Mouse (Mus musculus): ENCODE measurements around the gene 5830473C10Rik. TPM values are rescaled to one million over a fixed set of nuclear protein-coding genes. Genes with fewer than 3 reads are reported as not detected.

Gene 5830473C10Rik
- not detected in 2 replicates for polyA plus RNA-seq (2014; fragmentation: Nextera tagmentation; extraction: Ambion mirVana)

- H3K4me3 ChIP-seq (ENCODE audit: low read depth, low read length) = no peak within 1 kb of the TSS
- DNase-seq (ENCODE audit: low spot score) (no peak), ATAC-seq (ENCODE audit: insufficient read depth, low FRiP score, low TSS enrichment) (no peak)
- H3K4me1 ChIP-seq (ENCODE audit: control insufficient read depth, insufficient read depth, low read length) = no peaks in the 10 kb centered on the region
- no peak within 1 kb of the TSS for H3K27ac ChIP-seq (ENCODE audit: low read depth, low read length)
- no peaks in the 10 kb centered on the region for H3K36me3 ChIP-seq (ENCODE audit: control insufficient read depth, insufficient read depth, low read length)
- no peak within 1 kb of the TSS for H3K9ac ChIP-seq (ENCODE audit: low read length)
- no peaks in the 10 kb centered on the region for H3K27me3 ChIP-seq (ENCODE audit: control insufficient read depth, insufficient read depth, low read length)
- H3K9me3 ChIP-seq (ENCODE audit: control insufficient read depth, low read length) = no peaks in the 10 kb centered on the region
- H3K4me2 ChIP-seq (ENCODE audit: low read depth) = no peak within 1 kb of the TSS
- 91% methylated on average over 6 of the region's 6 CpGs for WGBS
Measured at GRCm38 (mm10) chr5:90560743-90561142, at the start of gene 5830473C10Rik. 5830473C10Rik (plus strand) TSS chr5:90561107.

- H3K9me3 ChIP-seq (ENCODE audit: control insufficient read depth, low read length) = no peaks in the 10 kb centered on the region
- H3K27me3 ChIP-seq (ENCODE audit: control insufficient read depth, insufficient read depth, low read length) = no peaks in the 10 kb centered on the region
- no peak overlapping the region for H3K27ac ChIP-seq (ENCODE audit: low read depth, low read length)
- no peaks in the 10 kb centered on the region for H3K4me1 ChIP-seq (ENCODE audit: control insufficient read depth, insufficient read depth, low read length)
- no peak overlapping the region for H3K9ac ChIP-seq (ENCODE audit: low read length)
- DNase-seq (ENCODE audit: low spot score) = no peak
- WGBS = 83% methylated on average over 6 of the region's 6 CpGs
- H3K4me3 ChIP-seq (ENCODE audit: low read depth, low read length) = no peak overlapping the region
- no peak for ATAC-seq (ENCODE audit: insufficient read depth, low FRiP score, low TSS enrichment)
- no peaks in the 10 kb centered on the region for H3K36me3 ChIP-seq (ENCODE audit: control insufficient read depth, insufficient read depth, low read length)
- H3K4me2 ChIP-seq (ENCODE audit: low read depth) = no peak overlapping the region
Measured at GRCm38 (mm10) chr5:90512288-90512955, 48.5 kb upstream of the 5830473C10Rik start.

- Histone ChIP-seq H3K4me2 (ENCODE audit: low read depth) (no peak overlapping the region), H3K27ac (ENCODE audit: low read depth, low read length) (no peak overlapping the region), H3K4me1 (ENCODE audit: control insufficient read depth, insufficient read depth, low read length) (no peaks in the 10 kb centered on the region), H3K9me3 (ENCODE audit: control insufficient read depth, low read length) (no peaks in the 10 kb centered on the region), H3K9ac (ENCODE audit: low read length) (no peak overlapping the region), H3K36me3 (ENCODE audit: control insufficient read depth, insufficient read depth, low read length) (no peaks in the 10 kb centered on the region), H3K4me3 (ENCODE audit: low read depth, low read length) (no peak overlapping the region), H3K27me3 (ENCODE audit: control insufficient read depth, insufficient read depth, low read length) (no peaks in the 10 kb centered on the region)
- DNase-seq (ENCODE audit: low spot score) (no peak), ATAC-seq (ENCODE audit: insufficient read depth, low FRiP score, low TSS enrichment) (no peak)
- WGBS = 90% methylated on average over 6 of the region's 6 CpGs
Measured at GRCm38 (mm10) chr5:90515561-90515960, 45.3 kb upstream of the 5830473C10Rik start.

GRCm38 (mm10) chr5:90518356-90519100 lies 42.4 kb upstream of the 5830473C10Rik start, which contains the start of gene Afm:
Afm (plus strand) TSS chr5:90518932.
- H3K4me1 ChIP-seq (ENCODE audit: control insufficient read depth, insufficient read depth, low read length) = no peaks in the 10 kb centered on the region
- no peak within 1 kb of the TSS for H3K9ac ChIP-seq (ENCODE audit: low read length)
- WGBS = 85% methylated on average over 6 of the region's 6 CpGs
- H3K27me3 ChIP-seq (ENCODE audit: control insufficient read depth, insufficient read depth, low read length) = no peaks in the 10 kb centered on the region
- H3K27ac ChIP-seq (ENCODE audit: low read depth, low read length) = no peak within 1 kb of the TSS
- no peak within 1 kb of the TSS for H3K4me3 ChIP-seq (ENCODE audit: low read depth, low read length)
- DNase-seq (ENCODE audit: low spot score) (no peak), ATAC-seq (ENCODE audit: insufficient read depth, low FRiP score, low TSS enrichment) (no peak)
- no peaks in the 10 kb centered on the region for H3K36me3 ChIP-seq (ENCODE audit: control insufficient read depth, insufficient read depth, low read length)
- H3K9me3 ChIP-seq (ENCODE audit: control insufficient read depth, low read length) = no peaks in the 10 kb centered on the region
- H3K4me2 ChIP-seq (ENCODE audit: low read depth) = no peak within 1 kb of the TSS

GRCm38 (mm10) chr5:90551191-90551590 lies 9.7 kb upstream of the 5830473C10Rik start:
- Histone ChIP-seq H3K4me3 (ENCODE audit: low read depth, low read length) (no peak overlapping the region), H3K36me3 (ENCODE audit: control insufficient read depth, insufficient read depth, low read length) (no peaks in the 10 kb centered on the region), H3K27ac (ENCODE audit: low read depth, low read length) (no peak overlapping the region), H3K9ac (ENCODE audit: low read length) (no peak overlapping the region), H3K4me1 (ENCODE audit: control insufficient read depth, insufficient read depth, low read length) (no peaks in the 10 kb centered on the region), H3K9me3 (ENCODE audit: control insufficient read depth, low read length) (no peaks in the 10 kb centered on the region), H3K4me2 (ENCODE audit: low read depth) (no peak overlapping the region), H3K27me3 (ENCODE audit: control insufficient read depth, insufficient read depth, low read length) (no peaks in the 10 kb centered on the region)
- WGBS = 88% methylated on average over 8 of the region's 8 CpGs
- ATAC-seq (ENCODE audit: insufficient read depth, low FRiP score, low TSS enrichment) (no peak), DNase-seq (ENCODE audit: low spot score) (no peak)

- H3K9me3 ChIP-seq (ENCODE audit: control insufficient read depth, low read length) = no peaks in the 10 kb centered on the region
- DNase-seq (ENCODE audit: low spot score) = no peak
- no peaks in the 10 kb centered on the region for H3K27me3 ChIP-seq (ENCODE audit: control insufficient read depth, insufficient read depth, low read length)
- H3K9ac ChIP-seq (ENCODE audit: low read length) = no peak overlapping the region
- no peak overlapping the region for H3K4me2 ChIP-seq (ENCODE audit: low read depth)
- no peaks in the 10 kb centered on the region for H3K36me3 ChIP-seq (ENCODE audit: control insufficient read depth, insufficient read depth, low read length)
- H3K4me3 ChIP-seq (ENCODE audit: low read depth, low read length) = no peak overlapping the region
- H3K27ac ChIP-seq (ENCODE audit: low read depth, low read length) = no peak overlapping the region
- no peak for ATAC-seq (ENCODE audit: insufficient read depth, low FRiP score, low TSS enrichment)
- WGBS = 78% methylated on average over 3 of the region's 3 CpGs
- H3K4me1 ChIP-seq (ENCODE audit: control insufficient read depth, insufficient read depth, low read length) = no peaks in the 10 kb centered on the region
Measured at GRCm38 (mm10) chr5:90556052-90556451, 4.9 kb upstream of the 5830473C10Rik start.

GRCm38 (mm10) chr5:90561721-90562275 lies 891 bp downstream of the 5830473C10Rik start:
- ATAC-seq (ENCODE audit: insufficient read depth, low FRiP score, low TSS enrichment) = no peak
- 91% methylated on average over 11 of the region's 11 CpGs for WGBS
- no peak overlapping the region for H3K9ac ChIP-seq (ENCODE audit: low read length)

GRCm38 (mm10) chr5:90562880-90563279 lies 2.0 kb downstream of the 5830473C10Rik start:
- Histone ChIP-seq H3K27ac (ENCODE audit: low read depth, low read length) (no peak overlapping the region), H3K9ac (ENCODE audit: low read length) (no peak overlapping the region), H3K4me2 (ENCODE audit: low read depth) (no peak overlapping the region), H3K36me3 (ENCODE audit: control insufficient read depth, insufficient read depth, low read length) (no peaks in the 10 kb centered on the region), H3K4me3 (ENCODE audit: low read depth, low read length) (no peak overlapping the region), H3K27me3 (ENCODE audit: control insufficient read depth, insufficient read depth, low read length) (no peaks in the 10 kb centered on the region), H3K4me1 (ENCODE audit: control insufficient read depth, insufficient read depth, low read length) (no peaks in the 10 kb centered on the region), H3K9me3 (ENCODE audit: control insufficient read depth, low read length) (no peaks in the 10 kb centered on the region)
- ATAC-seq (ENCODE audit: insufficient read depth, low FRiP score, low TSS enrichment) (no peak), DNase-seq (ENCODE audit: low spot score) (no peak)
- WGBS = 93% methylated on average over 4 of the region's 4 CpGs

More at GRCm38 (mm10) chr5:90561721-90562275, 891 bp downstream of the 5830473C10Rik start:
- no peak overlapping the region for H3K4me2 ChIP-seq (ENCODE audit: low read depth)
- H3K27me3 ChIP-seq (ENCODE audit: control insufficient read depth, insufficient read depth, low read length) = no peaks in the 10 kb centered on the region
- no peaks in the 10 kb centered on the region for H3K9me3 ChIP-seq (ENCODE audit: control insufficient read depth, low read length)
- H3K4me3 ChIP-seq (ENCODE audit: low read depth, low read length) = no peak overlapping the region
- no peak for DNase-seq (ENCODE audit: low spot score)
- no peak overlapping the region for H3K27ac ChIP-seq (ENCODE audit: low read depth, low read length)
- H3K4me1 ChIP-seq (ENCODE audit: control insufficient read depth, insufficient read depth, low read length) = no peaks in the 10 kb centered on the region
- H3K36me3 ChIP-seq (ENCODE audit: control insufficient read depth, insufficient read depth, low read length) = no peaks in the 10 kb centered on the region

All from neural tube, embryonic 11.5 days (tissue).